Mouse (Mus musculus) lung, adult 2 months (tissue): ENCODE data around the gene Negr1. TPM values are rescaled to one million over a fixed set of nuclear protein-coding genes. Genes with fewer than 3 reads are reported as not detected.

Experiments used
- DNase-seq: peaks from one replicate; pipeline ENCODE4 v3.0.0; 2022
- H3K4me1 ChIP-seq: fragments of 200-500 bp; 2 replicates; pipeline ENCODE4 v1.6.1; 2011; ENCODE audit warnings: low read length; ENCODE audit not compliant: control insufficient read depth, insufficient read depth
- H3K4me3 ChIP-seq: fragments of 200-500 bp; replicated peaks from 2 replicates; pipeline ENCODE3; 2011; ENCODE audit warnings: low read depth, mild to moderate bottlenecking, control low read depth, low read length; ENCODE audit errors: extremely low read depth
- CTCF ChIP-seq: fragments of 200-500 bp; IDR thresholded peaks from 2 replicates; pipeline ENCODE4 v1.5.1; 2011; ENCODE audit warnings: mild to moderate bottlenecking, low read length, control low read depth; ENCODE audit not compliant: insufficient read depth
- POLR2A ChIP-seq: fragments of 200-500 bp; IDR thresholded peaks from 2 replicates; pipeline ENCODE4 v1.6.1; 2011; ENCODE audit warnings: low read depth, mild to moderate bottlenecking, control low read depth, low read length, borderline replicate concordance; ENCODE audit errors: extremely low read depth
- WGBS: fragments of 180-500 bp; shearing (Covaris S2); methylation state at CpG from one replicate; pipeline ENCODE4 v1.1.7; 2018; 5-methylcytosine and 5-hydroxymethylcytosine counted together
- polyA plus RNA-seq: library from polyadenylated mRNA; depleted of rRNA; stranded (reverse); fragments of >200 nt; gene quantifications from 2 replicates; pipeline ENCODE4 v1.2.3, GENCODE M21; 2012

Gene Negr1
- polyA plus RNA-seq, 1 experiment: 1.5 TPM

DNA sequence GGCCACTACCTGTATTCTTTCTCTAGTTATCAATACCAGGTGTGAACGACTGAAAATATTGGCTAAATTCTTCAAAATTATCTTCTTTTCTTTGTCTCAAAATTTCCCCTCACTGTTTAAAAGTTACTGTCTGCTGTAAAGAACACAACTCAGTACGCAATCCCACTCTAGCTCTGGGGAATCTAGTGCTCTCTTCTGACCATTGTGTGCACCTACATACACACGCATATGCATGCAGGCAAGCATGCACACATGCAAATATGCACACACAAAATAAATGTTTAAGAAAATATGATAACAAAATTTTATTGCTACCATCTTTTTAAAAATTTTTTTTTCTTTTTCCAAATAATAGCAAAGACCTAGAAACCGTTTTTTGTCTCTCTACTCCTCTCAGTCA lies 628.2 kb downstream of the Negr1 start:
- 81% methylated on average over 4 of the region's 4 CpGs for WGBS

DNA sequence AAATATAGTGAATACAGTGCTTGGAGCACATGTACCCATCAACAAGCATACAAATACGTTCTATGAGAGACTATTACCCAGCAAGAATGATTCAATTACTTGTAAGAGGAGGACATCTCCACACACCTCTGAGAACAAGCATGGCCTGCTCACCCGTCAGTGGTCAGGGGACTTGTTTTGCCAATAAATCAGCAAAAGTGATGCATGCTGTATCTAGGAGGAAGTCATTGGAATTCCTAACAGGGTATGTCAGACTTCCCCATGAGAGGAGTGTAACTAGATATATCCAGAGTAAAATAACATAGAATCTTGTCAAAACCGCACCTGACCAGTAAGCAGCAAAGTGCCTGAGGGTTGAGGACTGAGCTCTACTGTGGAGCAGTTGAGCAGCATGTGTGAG lies 629.0 kb downstream of the Negr1 start:
- WGBS: 60% methylated on average over 3 of the region's 3 CpGs
- Histone ChIP-seq H3K4me3 (no peak overlapping the region), H3K4me1 (no peaks in the 10 kb centered on the region)
- no peak for TF ChIP-seq POLR2A
- TF ChIP-seq CTCF: no peak
- no peak for DNase-seq

More for the DNA sequence above, 628.2 kb downstream of the Negr1 start:
- no peak for DNase-seq
- Histone ChIP-seq H3K4me3 (no peak overlapping the region), H3K4me1 (no peaks in the 10 kb centered on the region)
- TF ChIP-seq CTCF (no peak), POLR2A (no peak)

- TF ChIP-seq POLR2A (no peak), CTCF (no peak)
- Histone ChIP-seq H3K4me1 (no peaks in the 10 kb centered on the region), H3K4me3 (no peak overlapping the region)
- WGBS: 66% methylated on average over 3 of the region's 3 CpGs
- DNase-seq: no peak
These were observed 630.4 kb downstream of the Negr1 start for GRCm38 (mm10) chr3:157192021-157192420.

DNA sequence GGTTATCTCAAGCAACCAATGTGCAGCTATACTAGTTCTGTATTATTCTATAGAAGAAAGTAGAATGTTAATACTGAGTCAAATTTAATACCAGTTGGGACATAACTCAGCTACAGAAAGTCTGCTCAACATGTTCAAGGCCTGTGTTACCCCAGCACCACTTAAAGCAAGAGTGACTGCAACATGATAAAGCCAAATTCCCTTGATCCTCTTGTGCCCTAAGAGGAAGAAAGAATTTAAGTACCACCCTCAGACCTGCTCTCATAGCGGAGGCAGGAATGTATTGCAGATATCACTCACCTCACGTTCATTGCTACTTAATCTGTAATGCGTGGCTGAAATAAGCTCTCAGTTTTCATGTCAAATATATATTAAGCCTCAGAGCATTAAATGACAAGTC lies 631.5 kb downstream of the Negr1 start:
- 68% methylated on average over 3 of the region's 3 CpGs for WGBS
- no peaks in the 10 kb centered on the region for H3K4me1 ChIP-seq
- no peak overlapping the region for H3K4me3 ChIP-seq
- no peak for DNase-seq
- TF ChIP-seq POLR2A (no peak), CTCF (no peak)

GRCm38 (mm10) chr3:157198659-157199058 lies 637.1 kb downstream of the Negr1 start:
- no peak overlapping the region for H3K4me3 ChIP-seq
- no peaks in the 10 kb centered on the region for H3K4me1 ChIP-seq
- DNase-seq: no peak
- TF ChIP-seq POLR2A: no peak
- no peak for TF ChIP-seq CTCF
- WGBS: 85% methylated on average over 4 of the region's 4 CpGs

DNA sequence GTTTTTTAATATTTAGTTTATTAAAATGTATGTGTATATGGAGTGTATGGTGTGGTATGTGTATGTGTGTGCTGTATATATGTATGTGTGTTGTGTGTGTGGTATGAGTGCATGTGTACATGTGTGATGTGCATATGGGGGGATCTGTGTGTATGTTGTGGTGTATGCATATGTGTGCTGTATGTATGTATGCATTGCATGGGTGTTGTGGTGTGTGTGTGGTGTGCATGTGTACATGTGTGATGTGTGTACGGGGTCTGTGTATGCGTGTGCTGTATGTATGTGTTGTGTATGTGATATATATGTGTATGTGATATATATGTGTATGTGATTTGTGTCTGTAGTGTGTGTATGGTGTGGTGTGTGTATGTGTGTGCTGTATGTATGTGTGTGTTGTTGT lies 640.1 kb downstream of the Negr1 start:
- WGBS: 93% methylated on average over 2 of the region's 2 CpGs
- H3K4me1 ChIP-seq: no peaks in the 10 kb centered on the region
- DNase-seq: no peak

DNA sequence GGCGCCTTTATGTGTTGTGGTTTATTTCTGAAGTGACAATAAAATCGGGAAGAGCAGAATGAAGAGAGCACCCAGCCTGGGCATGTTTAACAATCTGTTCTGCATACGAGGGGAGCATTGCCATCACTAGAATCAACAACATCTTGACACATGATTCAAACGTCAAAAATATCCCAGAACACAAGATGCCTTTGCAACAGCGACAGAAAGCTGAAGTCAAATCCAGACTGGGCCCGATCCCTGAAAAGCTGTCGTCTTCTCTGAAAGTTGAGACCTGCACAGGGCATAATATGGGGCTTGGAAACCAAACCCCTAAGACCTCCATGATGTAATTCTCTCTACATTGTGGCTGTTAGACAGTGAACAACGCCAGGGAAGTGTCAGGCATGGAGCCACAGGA lies 642.0 kb downstream of the Negr1 start:
- 78% methylated on average over 8 of the region's 8 CpGs for whole genome bisulfite sequencing
- Histone ChIP-seq H3K4me3 (no peak overlapping the region), H3K4me1 (no peaks in the 10 kb centered on the region)
- DNase-seq: no peak
- no peak for TF ChIP-seq CTCF
- no peak for TF ChIP-seq POLR2A

More for the DNA sequence above, 640.1 kb downstream of the Negr1 start:
- H3K4me3 ChIP-seq: no peak overlapping the region
- TF ChIP-seq CTCF: no peak

DNA sequence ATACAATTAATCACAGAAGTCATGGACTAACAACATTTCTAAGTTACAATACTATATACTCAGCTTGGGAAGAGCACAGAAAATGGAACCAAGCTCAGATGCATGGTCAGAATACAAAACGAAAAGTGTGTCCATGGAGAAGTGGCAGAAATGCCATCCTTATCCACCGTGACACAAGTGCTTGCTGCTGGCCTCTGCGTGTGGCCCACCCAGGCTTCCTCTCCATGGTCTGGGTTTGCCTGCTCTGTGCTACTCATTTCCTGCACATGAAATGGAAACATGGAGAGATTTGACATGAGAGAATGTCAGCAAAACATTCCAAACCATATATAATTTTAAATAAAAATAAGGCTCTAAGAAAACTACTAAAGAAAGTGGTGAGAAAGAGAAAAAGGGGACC lies 645.2 kb downstream of the Negr1 start:
- H3K4me3 ChIP-seq: no peak overlapping the region
- no peak for DNase-seq
- WGBS: 60% methylated on average over 3 of the region's 3 CpGs
- no peaks in the 10 kb centered on the region for H3K4me1 ChIP-seq
- no peak for TF ChIP-seq CTCF

- DNase-seq: no peak
These were observed 647.4 kb downstream of the Negr1 start for GRCm38 (mm10) chr3:157208966-157209365.

DNA sequence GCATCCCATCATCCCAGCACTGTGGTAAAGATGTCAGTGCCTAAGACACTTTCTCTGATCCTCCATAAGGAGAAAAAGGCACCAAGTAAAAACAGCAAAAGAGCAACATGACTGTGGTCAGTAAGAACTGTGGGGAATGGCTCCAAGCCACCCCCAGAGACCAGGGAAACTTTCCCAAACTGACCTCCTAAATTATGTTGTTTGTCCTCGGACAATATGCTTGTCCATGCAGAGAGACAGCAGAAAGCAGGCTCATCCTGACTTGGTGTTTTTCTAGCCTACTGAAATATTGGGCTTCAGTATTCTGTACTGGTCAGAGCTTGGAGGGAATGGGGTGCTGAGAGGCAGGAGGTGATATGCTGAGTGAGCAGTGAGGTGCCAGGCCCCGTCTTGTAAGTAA lies 647.8 kb downstream of the Negr1 start:
- Histone ChIP-seq H3K4me1 (no peaks in the 10 kb centered on the region), H3K4me3 (no peak overlapping the region)
- no peak for DNase-seq
- TF ChIP-seq POLR2A: no peak
- no peak for TF ChIP-seq CTCF
- WGBS: 72% methylated on average over 2 of the region's 2 CpGs

More at GRCm38 (mm10) chr3:157208966-157209365, 647.4 kb downstream of the Negr1 start:
- Histone ChIP-seq H3K4me3 (no peak overlapping the region), H3K4me1 (no peaks in the 10 kb centered on the region)
- TF ChIP-seq CTCF: no peak
- TF ChIP-seq POLR2A: no peak
- 27% methylated on average over 1 of the region's 1 CpGs for WGBS
